Comparison of ENCODE assay signal across 8 mouse cellular contexts in genomic region chr9:103180303-103180702, GRCm38 (mm10). TPM values are rescaled to one million over a fixed set of nuclear protein-coding genes. Genes with fewer than 3 reads are reported as not detected.
DNase-seq lines count a peak whose midpoint lies in the region; ATAC-seq and TF ChIP-seq lines count a peak whose summit lies in the region.

No protein-coding gene starts in this region.

- no peak for TF ChIP-seq CTCF in hindbrain, postnatal 0 days (IDR thresholded peaks at IDR 0.05; ENCODE audit: low read depth)
- no peak for TF ChIP-seq CTCF in lung, adult 2 months (IDR thresholded peaks at IDR 0.05; ENCODE audit: insufficient read depth, low read length)

- no peaks in the 10 kb centered on the region for H3K9me3 ChIP-seq in hindbrain, postnatal 0 days (ENCODE audit: low read length)

- WGBS in hindbrain, postnatal 0 days, result 39% methylated on average over 3 of the region's 3 CpGs
- 26% methylated on average over 3 of the region's 3 CpGs for WGBS in lung, adult 2 months

- H3K36me3 ChIP-seq in hindbrain, postnatal 0 days (ENCODE audit: insufficient read depth, low read length), result peaks cover 18% of the 10 kb centered on the region

- peak overlapping the region; percentile 21; the same call in 1 of the 2 replicates for H3K9ac ChIP-seq in hindbrain, postnatal 0 days (replicated peaks; ENCODE audit: low read length)

- no peaks in the 10 kb centered on the region for H3K27me3 ChIP-seq in hindbrain, postnatal 0 days (ENCODE audit: insufficient read depth, low read length)

- H3K4me2 ChIP-seq in hindbrain, postnatal 0 days (ENCODE audit: low read depth, low read length), result peak overlapping the region; percentile 48

- peaks cover 11% of the 10 kb centered on the region for H3K4me1 ChIP-seq in hindbrain, postnatal 0 days (ENCODE audit: insufficient read depth, low read length)
- H3K4me1 ChIP-seq in lung, adult 2 months (ENCODE audit: control insufficient read depth, insufficient read depth, low read length), result peaks cover 5% of the 10 kb centered on the region

- TF ChIP-seq POLR2A in lung, adult 2 months (IDR thresholded peaks at IDR 0.05; ENCODE audit: borderline replicate concordance, extremely low read depth, low read depth, low read length), result no peak

- H3K4me3 ChIP-seq in hindbrain, postnatal 0 days (ENCODE audit: low read length), result no peak overlapping the region
- H3K4me3 ChIP-seq in lung, adult 2 months (replicated peaks; ENCODE audit: extremely low read depth, low read depth, low read length), result no peak overlapping the region

- DNase-seq in adrenal gland, adult 2 months, result peak; percentile 40
- DNase-seq in adrenal gland, adult 8-10 months, result no peak
- peak; percentile 58 for DNase-seq in cerebellum, adult 9-11 months
- peak; percentile 69 for DNase-seq in gastrocnemius, postnatal 14 days
- DNase-seq in hindbrain, postnatal 0 days (ENCODE audit: low spot score), result peak; percentile 44
- peak; percentile 52 for DNase-seq in lung, adult 2 months
- DNase-seq in skeletal muscle tissue, adult 2 months (ENCODE audit: low read depth, low spot score), result peak; percentile 51
- DNase-seq in left cerebral cortex, adult 11 months (ENCODE audit: low spot score), result no peak

- ATAC-seq in hindbrain, postnatal 0 days, result no peak

- intact Hi-C loops in gastrocnemius, postnatal 14 days (cut with DNase I; ENCODE audit: low total_unique reads), result no loop called here

- H3K27ac ChIP-seq in hindbrain, postnatal 0 days, result peak overlapping the region; percentile 61; the same call in 1 of the 2 replicates

RNA-seq across cellular contexts. Expression of gene Srprb, which starts 21.6 kb away (rescaled TPM):
- total RNA-seq in adrenal gland, adult 2 months (2021), result 10 to 100 TPM; 40.7 to 44.0 TPM
- polyA plus RNA-seq in adrenal gland, adult 2 months (2012; rRNA removed), result 59.4 and 65.7 TPM in 2 replicates
- total RNA-seq in adrenal gland, adult 8-10 months (2022), result 10 to 100 TPM; 38.6 to 47.5 (median 43.1) TPM
- total RNA-seq in gastrocnemius, postnatal 14 days (2021), result 10 to 100 TPM; 13.8 to 16.6 TPM
- total RNA-seq in hindbrain, postnatal 0 days (2014; rRNA removed), result 55.3 and 58.1 TPM in 2 replicates
- 43.1 and 44.3 TPM in 2 replicates for polyA plus RNA-seq in hindbrain, postnatal 0 days (2015; fragmentation: Nextera tagmentation; extraction: Ambion mirVana)
- polyA plus RNA-seq in lung, adult 2 months (2012; rRNA removed), result 49.1 and 52.5 TPM in 2 replicates

RNA-seq across cellular contexts. Expression of gene Gm20425, which starts 49.8 kb away (rescaled TPM):
- total RNA-seq in adrenal gland, adult 2 months (2021), result 10 to 100 TPM; 13.3 to 20.2 TPM
- 0.06 TPM in 1 of 2 replicates, not detected in the other for polyA plus RNA-seq in adrenal gland, adult 2 months (2012; rRNA removed)
- 10 to 100 TPM; 14.1 to 20.5 (median 17.7) TPM for total RNA-seq in adrenal gland, adult 8-10 months (2022)
- total RNA-seq in gastrocnemius, postnatal 14 days (2021), result 1 to 10 TPM; 2.8 to 3.2 TPM
- 0.99 and 3.7 TPM in 2 replicates for total RNA-seq in hindbrain, postnatal 0 days (2014; rRNA removed)
- polyA plus RNA-seq in hindbrain, postnatal 0 days (2015; fragmentation: Nextera tagmentation; extraction: Ambion mirVana), result 3.3 and 5.2 TPM in 2 replicates
- 0.08 and 0.27 TPM in 2 replicates for polyA plus RNA-seq in lung, adult 2 months (2012; rRNA removed)

RNA-seq across cellular contexts. Expression of gene Trf, which starts 49.9 kb away (rescaled TPM):
- total RNA-seq in adrenal gland, adult 2 months (2021), result 100 to 1,000 TPM; 241 to 278 TPM
- 430 and 1,156 TPM in 2 replicates for polyA plus RNA-seq in adrenal gland, adult 2 months (2012; rRNA removed)
- 100 to 1,000 TPM; 104 to 194 (median 130) TPM for total RNA-seq in adrenal gland, adult 8-10 months (2022)
- total RNA-seq in gastrocnemius, postnatal 14 days (2021), result 10 to 100 TPM in 1 of 2 experiments, 1 to 10 TPM in 1; 6.1 to 10.4 TPM
- total RNA-seq in hindbrain, postnatal 0 days (2014; rRNA removed), result 20.2 and 44.2 TPM in 2 replicates
- 42.1 and 45.4 TPM in 2 replicates for polyA plus RNA-seq in hindbrain, postnatal 0 days (2015; fragmentation: Nextera tagmentation; extraction: Ambion mirVana)
- polyA plus RNA-seq in lung, adult 2 months (2012; rRNA removed), result 569 and 855 TPM in 2 replicates

Comparison
In these comparisons a context has a peak if more than half of its experiments do, and no peak if none do; other contexts are left out.
1. DNase-seq: peak in adrenal gland, adult 2 months (single experiment), cerebellum, adult 9-11 months (single experiment), gastrocnemius, postnatal 14 days (single experiment), hindbrain, postnatal 0 days (single experiment), lung, adult 2 months (single experiment) and skeletal muscle tissue, adult 2 months (single experiment); none in adrenal gland, adult 8-10 months (single experiment) and left cerebral cortex, adult 11 months (single experiment).